Mouse (Mus musculus) mature B cell (primary cell): ENCODE measurements around the gene Ess2.

ENCODE experiments used
- in situ Hi-C: fragments of 300-500 bp; cut with MboI; formaldehyde crosslinking; loops from 2 replicates; pipeline ENCODE4 v1.14.3; 2019

Gene Ess2

DNA sequence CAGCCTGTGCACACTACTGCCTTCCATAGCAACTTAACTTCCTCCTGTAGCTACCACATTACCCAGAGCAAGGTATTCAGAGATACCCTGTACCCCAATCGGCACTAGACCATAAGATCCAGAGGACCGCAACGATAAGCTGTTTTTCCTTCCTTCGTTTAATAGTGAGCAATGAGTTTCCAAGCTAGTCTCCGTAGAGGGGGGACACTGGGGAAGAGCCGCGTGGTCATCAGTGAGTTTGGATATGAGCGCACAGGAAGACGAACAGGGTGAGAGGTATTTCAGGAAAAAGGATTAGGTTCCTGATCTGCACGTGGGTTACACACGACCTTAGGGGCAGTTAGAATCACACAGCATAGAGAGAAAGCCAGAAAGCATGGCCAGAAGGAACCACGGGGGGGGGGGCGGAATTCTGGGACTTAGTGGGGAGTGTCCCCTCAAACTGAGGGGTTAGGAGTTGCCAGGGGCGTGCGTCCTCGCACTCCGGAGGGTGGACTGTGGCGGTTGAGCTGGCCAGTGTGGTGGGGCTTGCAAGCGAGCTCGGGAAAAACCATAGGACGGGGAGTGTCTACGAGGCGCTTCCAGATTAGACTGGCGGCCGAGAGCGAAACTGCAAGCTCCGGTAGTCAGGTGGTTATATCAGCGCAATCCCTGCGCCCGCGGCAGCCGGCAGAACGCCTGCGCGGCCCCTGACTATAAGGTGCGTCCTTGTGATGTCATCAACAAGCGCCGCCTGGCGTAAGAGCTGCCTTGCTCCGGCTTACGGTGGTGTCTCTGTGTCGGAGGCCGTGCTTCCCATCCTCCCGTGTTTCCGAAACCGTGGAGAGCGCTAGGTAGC is 10.4 kb upstream of the Ess2 start:
- in situ Hi-C loops = no loop called here

DNA sequence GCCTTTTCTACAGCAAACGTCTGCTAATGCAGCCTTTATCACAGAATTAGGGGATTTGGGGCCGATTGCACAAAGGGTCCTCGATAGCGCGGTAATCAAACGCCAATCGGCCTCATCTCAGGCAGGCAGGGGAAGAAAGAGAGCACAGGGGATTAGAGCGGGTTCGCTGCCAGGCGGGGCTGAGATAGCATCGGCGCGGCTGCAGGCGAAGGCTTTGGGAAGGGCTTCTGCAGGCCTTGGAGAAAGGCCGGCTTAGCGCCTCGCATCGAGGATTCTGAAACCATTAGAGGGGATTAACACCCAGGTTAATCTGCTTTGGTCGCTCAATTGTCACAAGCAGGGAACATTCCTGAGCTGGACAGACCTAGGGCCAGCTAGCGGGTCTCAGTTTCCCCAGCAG is 9.4 kb upstream of the Ess2 start:
- in situ Hi-C loops = no loop called here

GRCm38 (mm10) chr16:17914307-17915249 is 3.4 kb upstream of the Ess2 start, which contains the start of gene Gsc2:
Gene Gsc2 (minus strand): TSS chr16:17915059.
- in situ Hi-C loops = no loop called here

DNA sequence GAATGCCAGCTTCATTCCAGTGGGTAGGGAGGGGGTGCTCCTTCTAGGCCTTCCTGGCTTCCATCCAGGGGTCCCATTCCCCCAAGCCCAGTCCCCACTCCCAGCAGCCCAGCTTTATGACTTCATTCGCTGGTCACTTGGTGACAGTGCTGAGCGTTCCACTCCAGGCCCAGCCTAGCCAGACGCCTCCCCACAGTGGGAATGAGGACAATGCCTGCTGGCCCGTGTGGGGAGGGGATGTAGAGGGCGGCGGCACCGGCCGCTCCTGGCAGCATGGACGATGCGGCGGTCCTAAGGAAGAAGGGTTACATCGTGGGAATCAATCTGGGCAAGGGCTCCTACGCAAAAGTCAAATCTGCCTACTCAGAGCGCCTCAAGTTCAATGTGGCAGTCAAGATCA is 12.7 kb downstream of the Ess2 start, which contains the start of the genes Dgcr2 and Tssk2:
Gene Dgcr2 (minus strand): TSS at position 101 of the 400 bp plus-strand sequence.
Gene Tssk2 (plus strand): TSS at position 176 of the 400 bp plus-strand sequence.
- in situ Hi-C loops = no loop called here

DNA sequence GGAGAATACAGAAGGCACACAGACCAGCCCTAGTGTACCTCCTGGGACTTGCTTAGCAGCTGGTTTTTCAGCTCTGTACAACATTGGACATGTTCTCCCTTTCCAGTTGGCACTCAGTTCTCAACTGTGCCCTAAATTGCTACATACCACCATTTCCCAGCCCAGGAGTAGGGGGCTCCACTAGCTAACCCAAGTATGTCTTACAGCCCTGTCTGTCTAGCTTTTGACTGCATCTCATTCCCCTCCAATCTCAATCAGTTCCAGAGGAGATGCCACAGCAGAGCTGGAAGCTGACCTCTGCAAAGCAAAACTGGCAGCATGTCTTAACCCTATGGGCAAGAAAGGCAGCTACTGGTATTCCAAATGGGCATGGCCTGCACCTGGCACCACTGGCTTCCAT is 15.1 kb downstream of the Ess2 start:
- in situ Hi-C loops = no loop called here

GRCm38 (mm10) chr16:17893923-17894322 is 17.2 kb downstream of the Ess2 start, which contains the start of gene Tssk1:
Gene Tssk1 (plus strand): TSS chr16:17894223.
- in situ Hi-C loops = no loop called here

DNA sequence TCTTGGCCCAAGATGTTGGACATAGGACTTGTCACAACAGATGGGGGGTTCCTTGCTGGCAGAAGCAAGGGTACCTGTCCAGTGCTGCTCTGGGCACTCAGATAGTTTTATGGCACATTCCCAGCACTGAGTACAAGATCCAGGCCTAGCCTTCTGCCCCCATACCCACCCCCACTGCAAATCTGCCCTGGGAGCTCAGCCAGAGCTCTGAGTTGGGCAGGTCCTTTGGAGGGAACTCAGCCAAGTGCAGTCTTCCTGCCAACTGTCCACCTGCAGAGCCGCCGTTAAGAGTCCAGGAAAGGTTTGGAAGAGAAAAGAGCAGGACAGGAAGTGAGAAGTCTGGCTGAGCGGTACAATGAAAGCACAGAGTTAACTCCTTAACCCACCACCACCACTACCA is 18.5 kb downstream of the Ess2 start:
- in situ Hi-C loops = no loop called here

- in situ Hi-C loops = no loop called here
Measured at GRCm38 (mm10) chr16:17891567-17891959, 19.6 kb downstream of the Ess2 start, which contains the start of gene Gm20518. Gene Gm20518 (minus strand): TSS chr16:17891671.

GRCm38 (mm10) chr16:17890917-17891566 is 20.1 kb downstream of the Ess2 start:
- in situ Hi-C loops = no loop called here

GRCm38 (mm10) chr16:17890342-17890727 is 20.8 kb downstream of the Ess2 start:
- in situ Hi-C loops = no loop called here

DNA sequence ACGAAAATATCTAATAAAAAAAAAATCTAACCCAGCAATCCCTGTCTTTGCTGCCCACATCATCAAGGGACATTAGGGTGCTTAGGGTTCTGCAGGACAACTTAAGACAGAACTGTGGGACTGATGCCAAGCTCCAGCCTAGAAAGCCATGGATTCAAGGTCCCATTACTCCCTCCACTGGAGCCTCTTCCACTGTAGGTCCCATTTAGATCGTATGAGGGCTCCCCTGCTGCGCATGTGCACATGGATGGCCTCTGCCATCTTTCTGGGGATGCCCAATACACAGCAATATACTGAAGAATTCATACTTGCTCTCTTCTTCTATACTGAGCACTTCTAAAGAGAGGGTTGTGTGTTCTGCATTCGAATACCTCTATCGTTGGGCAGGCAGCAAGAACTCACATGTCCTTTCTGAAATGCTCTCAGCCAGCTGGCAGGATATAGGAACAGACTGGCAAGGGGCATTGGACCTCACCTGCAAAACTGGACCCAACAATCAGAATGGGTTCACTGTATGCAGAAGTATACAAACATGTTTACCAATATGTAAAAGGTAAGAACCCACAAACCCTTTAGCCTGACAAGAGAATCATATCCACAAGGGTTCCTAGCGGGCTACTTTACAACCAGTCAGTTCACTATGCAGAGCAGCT is 21.3 kb downstream of the Ess2 start:
- in situ Hi-C loops = no loop called here

GRCm38 (mm10) chr16:17884116-17884515 is 27.0 kb downstream of the Ess2 start:
- in situ Hi-C loops = no loop called here

DNA sequence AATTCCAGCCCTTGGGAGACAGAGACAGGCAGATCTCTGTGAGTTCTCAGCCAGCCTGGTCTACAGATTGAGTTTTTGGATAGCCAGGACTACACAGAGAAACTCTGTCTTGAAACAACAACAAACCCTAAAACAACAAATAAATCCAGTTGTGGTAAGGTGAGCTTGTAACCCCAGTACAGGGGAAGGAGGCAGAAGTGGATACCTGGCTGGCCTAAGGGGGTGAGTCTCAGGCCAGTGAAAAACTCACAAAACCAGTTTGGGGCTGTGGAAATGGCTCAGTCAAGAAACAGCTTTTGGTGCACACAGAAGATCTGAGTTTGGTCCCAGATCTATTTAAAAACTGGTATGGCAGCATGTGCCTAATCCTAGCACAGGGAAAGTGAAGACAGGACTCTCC is 29.0 kb downstream of the Ess2 start:
- in situ Hi-C loops = no loop called here

DNA sequence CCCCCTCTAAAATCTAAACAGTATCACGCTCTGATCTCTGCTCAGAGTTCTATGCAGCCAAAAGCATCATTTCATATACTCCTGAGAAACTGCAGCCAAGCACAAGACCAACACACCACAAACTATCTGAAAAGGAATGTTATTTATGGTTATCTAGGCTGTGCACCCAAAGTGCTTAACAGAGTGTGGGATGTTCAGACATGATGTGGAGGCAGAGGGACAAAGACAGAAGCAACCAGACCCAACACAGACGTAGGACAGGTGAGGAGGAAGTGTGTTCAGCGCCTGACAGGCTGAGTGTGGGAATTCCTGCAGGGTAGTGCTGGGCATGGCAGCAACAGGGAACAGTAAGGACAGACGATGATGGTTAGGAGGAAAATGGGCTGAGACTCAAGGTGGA is 31.6 kb downstream of the Ess2 start:
- in situ Hi-C loops = no loop called here

- in situ Hi-C loops = no loop called here
Measured at GRCm38 (mm10) chr16:17876096-17876495, 35.1 kb downstream of the Ess2 start.

GRCm38 (mm10) chr16:17875174-17875573 is 36.0 kb downstream of the Ess2 start:
- in situ Hi-C loops = no loop called here

DNA sequence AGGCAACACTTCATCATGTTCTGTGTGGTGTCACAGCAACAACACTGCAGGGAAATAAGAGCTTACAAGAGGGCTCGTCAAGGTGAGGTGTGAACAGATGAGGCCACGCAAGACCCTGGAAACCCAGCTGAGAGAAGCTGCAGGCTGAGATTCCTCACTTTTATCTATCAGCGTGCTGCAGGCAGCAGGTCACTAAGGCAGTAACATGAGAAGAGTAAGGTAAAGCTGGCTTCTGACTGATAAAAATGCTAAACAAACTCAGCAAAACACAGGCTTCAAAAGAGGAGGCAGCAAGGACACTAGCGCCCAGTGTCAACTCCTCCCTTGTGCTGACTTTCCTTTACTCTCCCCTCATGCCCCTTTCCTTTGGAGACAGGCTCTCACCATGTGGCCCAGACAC is 38.2 kb downstream of the Ess2 start:
- in situ Hi-C loops = no loop called here

DNA sequence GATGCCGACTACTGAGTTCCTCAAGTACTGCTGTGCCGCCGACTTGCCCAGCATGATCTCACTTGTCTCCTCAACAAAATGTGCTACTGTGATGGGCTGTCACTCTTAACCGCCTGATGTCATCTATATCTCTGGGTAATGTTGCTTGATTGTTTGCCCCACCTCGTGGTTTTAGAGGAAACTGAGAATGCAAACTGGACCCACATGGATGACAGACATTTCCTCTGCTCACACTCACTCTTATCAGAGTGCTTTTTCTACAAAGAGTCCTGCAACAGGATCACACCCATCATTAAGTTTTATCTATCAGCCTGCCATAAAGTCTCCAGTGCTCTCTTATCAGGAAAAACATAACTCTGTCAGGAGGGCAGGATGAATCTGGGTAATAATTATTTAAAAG is 39.9 kb downstream of the Ess2 start:
- in situ Hi-C loops = no loop called here

GRCm38 (mm10) chr16:17865770-17866169 is 45.4 kb downstream of the Ess2 start:
- in situ Hi-C loops = no loop called here

GRCm38 (mm10) chr16:17865293-17865692 is 45.9 kb downstream of the Ess2 start:
- in situ Hi-C loops = no loop called here

- in situ Hi-C loops = no loop called here
Measured at GRCm38 (mm10) chr16:17858592-17858991, 52.6 kb downstream of the Ess2 start.
